Mouse (Mus musculus) cerebellum, postnatal 36 days (tissue): ENCODE data around the gene Olfr1373.
"Not testable (repeated sequence)": the region's sequence is repeated elsewhere in the genome, so short reads cannot be mapped to it uniquely, and the experiment has no call there.

ENCODE experiments used
- DNase-seq, 2 experiments: peaks; one replicate each; pipeline ENCODE4 v3.0.0; 2021 to 2022; ENCODE audit warnings: mixed read lengths in 2 of 2

Olfr1373 gene

GRCm38 (mm10) chr11:52145428-52145827 is at the start of gene Olfr1373:
Gene Olfr1373 (minus strand): TSS chr11:52145528.
- DNase-seq = not testable (repeated sequence)

- DNase-seq = not testable (repeated sequence)
These were observed 35.3 kb upstream of the Olfr1373 start for GRCm38 (mm10) chr11:52180651-52181050.

GRCm38 (mm10) chr11:52179897-52180296 is 34.6 kb upstream of the Olfr1373 start:
- not testable (repeated sequence) for DNase-seq

- DNase-seq = no peak
These were observed 23.1 kb upstream of the Olfr1373 start for GRCm38 (mm10) chr11:52168461-52168860.

- not testable (repeated sequence) for DNase-seq
These were observed 22.6 kb upstream of the Olfr1373 start for GRCm38 (mm10) chr11:52167901-52168302.

- DNase-seq = peak; percentile 17 to 24
These were observed 21.8 kb upstream of the Olfr1373 start for GRCm38 (mm10) chr11:52167126-52167525.

GRCm38 (mm10) chr11:52163926-52164325 is 18.6 kb upstream of the Olfr1373 start:
- no peak for DNase-seq

GRCm38 (mm10) chr11:52143675-52144074 is 1.7 kb downstream of the Olfr1373 start:
- DNase-seq = peak; percentile 11 to 35

GRCm38 (mm10) chr11:52130451-52131068 is 14.8 kb downstream of the Olfr1373 start:
- DNase-seq = no peak

GRCm38 (mm10) chr11:52129621-52130450 is 15.5 kb downstream of the Olfr1373 start:
- DNase-seq = no peak

- no peak for DNase-seq
These were observed 16.2 kb downstream of the Olfr1373 start for GRCm38 (mm10) chr11:52129171-52129570.

GRCm38 (mm10) chr11:52128316-52129061 is 16.8 kb downstream of the Olfr1373 start:
- no peak for DNase-seq

GRCm38 (mm10) chr11:52127760-52128159 is 17.6 kb downstream of the Olfr1373 start:
- DNase-seq = no peak

- DNase-seq = no peak
These were observed 18.2 kb downstream of the Olfr1373 start for GRCm38 (mm10) chr11:52127169-52127568.

- no peak for DNase-seq
These were observed 20.9 kb downstream of the Olfr1373 start for GRCm38 (mm10) chr11:52124468-52124867.

GRCm38 (mm10) chr11:52122045-52122444 is 23.3 kb downstream of the Olfr1373 start:
- no peak for DNase-seq

- not testable (repeated sequence) for DNase-seq
These were observed 24.9 kb downstream of the Olfr1373 start for GRCm38 (mm10) chr11:52120415-52120814.

- no peak for DNase-seq
These were observed 28.2 kb downstream of the Olfr1373 start for GRCm38 (mm10) chr11:52117156-52117555.

GRCm38 (mm10) chr11:52116117-52116516 is 29.2 kb downstream of the Olfr1373 start:
- DNase-seq = not testable (repeated sequence)

GRCm38 (mm10) chr11:52115479-52115878 is 29.8 kb downstream of the Olfr1373 start:
- no peak for DNase-seq

- DNase-seq = no peak
These were observed 35.9 kb downstream of the Olfr1373 start for GRCm38 (mm10) chr11:52109421-52109820.

GRCm38 (mm10) chr11:52108796-52109195 is 36.5 kb downstream of the Olfr1373 start:
- DNase-seq = peak; percentile 37 to 44

GRCm38 (mm10) chr11:52106438-52106837 is 38.9 kb downstream of the Olfr1373 start:
- no peak for DNase-seq
